Mouse (Mus musculus) G1E (cell line): ENCODE measurements around the gene E330009J07Rik.

Experiments used
- CTCF ChIP-seq: IDR thresholded peaks from 2 replicates; pipeline ENCODE4 v1.5.1; 2012; ENCODE audit warnings: low read depth, low read length, inconsistent platforms, mixed read lengths
- GATA1 ChIP-seq: IDR thresholded peaks from 2 replicates; pipeline ENCODE4 v1.6.1; 2012; ENCODE audit warnings: borderline replicate concordance, low read length, inconsistent platforms, mixed read lengths
- GATA2 ChIP-seq: IDR thresholded peaks from 2 replicates; pipeline ENCODE4 v1.6.1; 2012; ENCODE audit warnings: low read depth, low read length, inconsistent platforms, borderline replicate concordance
- POLR2AphosphoS5 ChIP-seq: IDR thresholded peaks from 2 replicates; pipeline ENCODE4 v1.6.1; 2012; ENCODE audit warnings: low read depth, low read length, inconsistent platforms; ENCODE audit not compliant: insufficient replicate concordance
- TAL1 ChIP-seq: conservative IDR thresholded peaks from 2 replicates; pipeline ENCODE4 v1.6.1; 2012; ENCODE audit warnings: low read depth, low read length, inconsistent platforms, mixed read lengths

GRCm38 (mm10) chr6:40448626-40449025 is 12.7 kb upstream of the E330009J07Rik start:
- no peak for TF ChIP-seq CTCF
- no peak for TF ChIP-seq GATA1
- no peak for TF ChIP-seq TAL1
- TF ChIP-seq POLR2AphosphoS5, result no peak
- no peak for TF ChIP-seq GATA2
